Mouse (Mus musculus): ENCODE measurements around the gene Shroom3. TPM values are rescaled to one million over a fixed set of nuclear protein-coding genes. Genes with fewer than 3 reads are reported as not detected.

Shroom3 gene
- total and polyA plus RNA-seq, 3 experiments = not detected

DNA sequence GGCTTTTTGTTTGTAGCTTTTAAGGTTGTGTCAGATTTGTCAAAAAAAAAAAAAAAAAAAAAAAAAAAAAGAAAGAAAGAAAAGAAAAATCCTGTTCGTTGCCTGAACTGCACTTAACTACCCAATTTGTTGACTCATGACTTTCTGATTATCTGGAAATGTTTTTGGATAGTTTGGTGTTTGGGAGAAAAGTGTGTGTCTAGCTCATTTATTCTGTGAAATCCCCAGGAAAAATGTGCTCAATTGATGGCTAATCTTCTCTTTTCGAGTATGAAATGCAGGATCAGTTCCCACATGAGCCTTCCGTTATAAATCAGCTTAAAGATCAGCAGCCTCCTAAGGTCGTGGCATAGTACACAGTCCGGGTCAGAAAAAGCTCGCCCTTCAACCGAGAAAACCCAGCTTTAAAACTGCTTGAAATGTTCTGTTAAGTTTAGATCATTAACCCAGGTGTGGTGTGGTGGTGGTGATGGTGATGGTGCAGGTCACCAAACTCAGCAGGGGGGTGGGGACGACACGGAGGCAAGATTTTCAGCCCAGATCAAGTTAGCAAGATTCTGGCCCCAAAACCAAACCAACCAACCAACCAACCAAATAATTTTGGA lies 738 bp downstream of the Shroom3 start:
- no peak overlapping the region for H3K9ac ChIP-seq (ENCODE audit: control insufficient read depth, low read depth, low read length, poor library complexity, severe bottlenecking)
- no peaks in the 10 kb centered on the region for H3K79me2 ChIP-seq (ENCODE audit: control insufficient read depth, insufficient read depth, low read length, poor library complexity)
- no peak overlapping the region for H3K4me3 ChIP-seq (ENCODE audit: control insufficient read depth in 1 of 2, insufficient read depth in 1 of 2, low read depth in 2 of 2, low read length in 2 of 2)
- H3K27ac ChIP-seq (ENCODE audit: control insufficient read depth, low read depth, low read length) = no peak overlapping the region
- no peaks in the 10 kb centered on the region for H3K4me1 ChIP-seq (ENCODE audit: control insufficient read depth in 1 of 2, insufficient read depth in 2 of 2, low read length in 2 of 2)
- no peaks in the 10 kb centered on the region for H3K27me3 ChIP-seq (ENCODE audit: control insufficient read depth in 1 of 2, insufficient read depth in 2 of 2, low read length in 2 of 2)
- no peaks in the 10 kb centered on the region for H3K9me3 ChIP-seq (replicated peaks; ENCODE audit: insufficient read depth, low read length)
- no peak for DNase-seq (ENCODE audit: low read depth, low spot score)
- TF ChIP-seq GABPA (IDR thresholded peaks at IDR 0.05; ENCODE audit: low read depth, low read length) (no peak), POLR2A (IDR thresholded peaks at IDR 0.05; ENCODE audit: control insufficient read depth in 1 of 2, insufficient read depth in 1 of 2, low read depth in 1 of 2, low read length in 2 of 2, poor library complexity in 1 of 2) (no peak), MAZ (IDR thresholded peaks at IDR 0.05; ENCODE audit: low read depth, low read length) (no peak), RCOR1 (IDR thresholded peaks at IDR 0.05; ENCODE audit: low read depth, low read length) (no peak)
- H3K36me3 ChIP-seq (ENCODE audit: control insufficient read depth in 1 of 2, insufficient read depth in 2 of 2, low read length in 2 of 2) = no peaks in the 10 kb centered on the region

DNA sequence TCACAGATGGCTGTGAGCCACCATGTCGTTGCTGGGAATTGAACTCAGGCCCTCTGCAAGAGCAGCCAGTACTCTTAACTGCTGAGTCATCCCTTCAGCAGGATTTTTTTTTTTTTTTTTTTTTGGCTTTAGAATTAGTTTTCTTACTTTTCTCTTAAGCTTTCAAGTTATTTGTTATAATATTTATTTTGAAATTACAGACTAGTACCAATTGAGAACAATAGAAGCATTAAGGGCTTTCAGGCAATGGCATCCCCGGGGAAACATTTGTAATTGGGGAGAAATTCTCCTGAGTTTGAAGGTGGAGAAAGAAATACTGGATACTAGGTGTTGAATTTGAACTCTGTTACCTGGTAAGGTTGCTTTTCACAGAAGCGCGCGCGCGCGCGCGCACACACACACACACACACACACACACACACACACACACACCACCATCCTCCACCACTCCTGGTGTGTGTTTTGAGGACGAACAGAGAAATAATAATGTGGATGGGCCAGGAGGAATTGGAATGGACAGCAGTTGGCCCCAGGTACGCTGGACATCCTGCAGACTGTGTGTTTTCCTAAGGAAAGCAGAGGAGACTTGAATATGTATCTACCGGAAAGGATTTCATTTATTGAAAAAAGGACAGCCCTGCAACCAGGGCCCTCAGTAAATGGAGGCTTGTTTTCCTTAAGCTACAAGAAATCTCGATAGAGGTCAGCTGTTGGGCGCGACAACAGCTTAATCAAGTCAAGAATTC lies 1.7 kb downstream of the Shroom3 start:
- Histone ChIP-seq H3K79me2 (ENCODE audit: control insufficient read depth, insufficient read depth, low read length, poor library complexity) (no peaks in the 10 kb centered on the region), H3K36me3 (ENCODE audit: control insufficient read depth in 1 of 2, insufficient read depth in 2 of 2, low read length in 2 of 2) (no peaks in the 10 kb centered on the region), H3K4me3 (ENCODE audit: control insufficient read depth in 1 of 2, insufficient read depth in 1 of 2, low read depth in 2 of 2, low read length in 2 of 2) (no peak overlapping the region), H3K4me1 (ENCODE audit: control insufficient read depth in 1 of 2, insufficient read depth in 2 of 2, low read length in 2 of 2) (no peaks in the 10 kb centered on the region), H3K9me3 (replicated peaks; ENCODE audit: insufficient read depth, low read length) (no peaks in the 10 kb centered on the region), H3K27me3 (ENCODE audit: control insufficient read depth in 1 of 2, insufficient read depth in 2 of 2, low read length in 2 of 2) (no peaks in the 10 kb centered on the region), H3K9ac (ENCODE audit: control insufficient read depth, low read depth, low read length, poor library complexity, severe bottlenecking) (no peak overlapping the region), H3K27ac (ENCODE audit: control insufficient read depth, low read depth, low read length) (no peak overlapping the region)
- no peak for DNase-seq (ENCODE audit: low read depth, low spot score)
- TF ChIP-seq ZNF384 (IDR thresholded peaks at IDR 0.05; ENCODE audit: low read depth, low read length) = peak; percentile 37
- TF ChIP-seq MXI1 (IDR thresholded peaks at IDR 0.05; ENCODE audit: low read depth, low read length) = no peak
- no peak for TF ChIP-seq ZKSCAN1 (IDR thresholded peaks at IDR 0.05; ENCODE audit: low read depth, low read length)

DNA sequence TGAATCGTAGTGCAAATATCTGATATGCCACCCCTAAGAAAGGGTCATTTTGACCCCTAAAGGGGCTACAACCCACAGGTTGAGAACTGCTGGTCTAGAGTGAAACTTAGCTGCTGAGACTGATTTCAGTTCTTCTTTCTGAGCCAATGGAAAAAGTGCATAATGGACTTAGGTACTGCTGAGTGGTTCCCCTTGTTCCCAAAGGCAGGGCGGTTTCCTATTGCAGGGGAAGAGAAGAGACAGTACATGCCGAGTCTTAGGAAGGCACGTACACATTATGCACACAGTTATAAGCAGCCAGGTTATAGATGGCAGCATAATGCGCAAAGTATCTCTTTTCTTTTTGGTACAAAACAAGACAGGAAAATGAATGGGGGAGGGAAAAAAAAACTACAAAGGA lies 4.9 kb downstream of the Shroom3 start:
- H3K36me3 ChIP-seq (ENCODE audit: control insufficient read depth in 1 of 2, insufficient read depth in 2 of 2, low read length in 2 of 2) = no peaks in the 10 kb centered on the region
- no peak overlapping the region for H3K9ac ChIP-seq (ENCODE audit: control insufficient read depth, low read depth, low read length, poor library complexity, severe bottlenecking)
- H3K9me3 ChIP-seq (replicated peaks; ENCODE audit: insufficient read depth, low read length) = no peaks in the 10 kb centered on the region
- H3K27ac ChIP-seq (ENCODE audit: control insufficient read depth, low read depth, low read length) = no peak overlapping the region
- no peaks in the 10 kb centered on the region for H3K79me2 ChIP-seq (ENCODE audit: control insufficient read depth, insufficient read depth, low read length, poor library complexity)
- TF ChIP-seq ZNF384 (IDR thresholded peaks at IDR 0.05; ENCODE audit: low read depth, low read length) (no peak), MAFK (IDR thresholded peaks at IDR 0.05; ENCODE audit: borderline replicate concordance, low read depth, low read length) (no peak), KAT2A (conservative IDR thresholded peaks at IDR 0.05; ENCODE audit: low read depth, low read length) (no peak), GATA1 (IDR thresholded peaks at IDR 0.05; ENCODE audit: low read depth, low read length) (no peak), EP300 (IDR thresholded peaks at IDR 0.05; ENCODE audit: low read depth in 1 of 2, low read length in 2 of 2) (no peak), JUND (IDR thresholded peaks at IDR 0.05; ENCODE audit: low read depth, low read length) (no peak), MYC (IDR thresholded peaks at IDR 0.05; ENCODE audit: low read depth, low read length) (no peak), CHD1 (IDR thresholded peaks at IDR 0.05; ENCODE audit: low read depth, low read length) (no peak), POLR2AphosphoS2 (IDR thresholded peaks at IDR 0.05; ENCODE audit: low read length) (no peak), SMC3 (IDR thresholded peaks at IDR 0.05; ENCODE audit: low read depth, low read length) (no peak), NRF1 (IDR thresholded peaks at IDR 0.05; ENCODE audit: insufficient read depth, low read depth, low read length, poor library complexity, severe bottlenecking) (no peak), TCF12 (IDR thresholded peaks at IDR 0.05; ENCODE audit: low read depth, low read length) (no peak), E2F4 (IDR thresholded peaks at IDR 0.05; ENCODE audit: borderline replicate concordance, low read depth, low read length) (no peak), POLR2AphosphoS5 (IDR thresholded peaks at IDR 0.05; ENCODE audit: borderline replicate concordance, low read depth, low read length) (no peak), MXI1 (IDR thresholded peaks at IDR 0.05; ENCODE audit: low read depth, low read length) (no peak)
- no peaks in the 10 kb centered on the region for H3K27me3 ChIP-seq (ENCODE audit: control insufficient read depth in 1 of 2, insufficient read depth in 2 of 2, low read length in 2 of 2)
- DNase-seq (ENCODE audit: low read depth, low spot score) = no peak
- no peak overlapping the region for H3K4me3 ChIP-seq (ENCODE audit: control insufficient read depth in 1 of 2, insufficient read depth in 1 of 2, low read depth in 2 of 2, low read length in 2 of 2)
- no peaks in the 10 kb centered on the region for H3K4me1 ChIP-seq (ENCODE audit: control insufficient read depth in 1 of 2, insufficient read depth in 2 of 2, low read length in 2 of 2)
